Mouse (Mus musculus) C2C12 (cell line): ENCODE measurements around the gene Pprc1. TPM values are rescaled to one million over a fixed set of nuclear protein-coding genes. Genes with fewer than 3 reads are reported as not detected.

Experiments used
- H3K27me3 ChIP-seq: one replicate; pipeline ENCODE4 v1.6.1; 2011; ENCODE audit not compliant: control insufficient read depth, insufficient read depth, insufficient read length
- H3K36me3 ChIP-seq: one replicate; pipeline ENCODE4 v1.6.1; 2011; ENCODE audit not compliant: control insufficient read depth, insufficient read depth
- H3K4me3 ChIP-seq: one replicate; pipeline ENCODE4 v1.5.1; 2011; ENCODE audit warnings: mild to moderate bottlenecking, control low read depth; ENCODE audit not compliant: poor library complexity, insufficient read depth, severe bottlenecking
- H3K79me2 ChIP-seq: one replicate; pipeline ENCODE4 v1.6.1; 2011; ENCODE audit not compliant: control insufficient read depth, insufficient read depth
- H3K79me3 ChIP-seq: one replicate; pipeline ENCODE4 v1.6.1; 2011; ENCODE audit warnings: low read depth, control low read depth
- H3ac ChIP-seq: one replicate; pipeline ENCODE3; 2011; ENCODE audit warnings: low read depth; ENCODE audit not compliant: control insufficient read depth, insufficient read length
- CEBPB ChIP-seq: IDR thresholded peaks from one replicate; pipeline ENCODE4 v1.6.1; 2011; ENCODE audit warnings: low read depth, mild to moderate bottlenecking, control low read depth, moderate library complexity
- CTCF ChIP-seq: IDR thresholded peaks from one replicate; pipeline ENCODE4 v1.5.1; 2011; ENCODE audit not compliant: control insufficient read depth, insufficient read depth, insufficient read length
- FOSL1 ChIP-seq: IDR thresholded peaks from one replicate; pipeline ENCODE4 v1.8.0; 2011; ENCODE audit warnings: mild to moderate bottlenecking, low read length; ENCODE audit not compliant: poor library complexity, insufficient read depth, severe bottlenecking
- MAX ChIP-seq: IDR thresholded peaks from one replicate; pipeline ENCODE4 v1.6.1; 2011; ENCODE audit warnings: mild to moderate bottlenecking, control low read depth
- MYOD1 ChIP-seq: IDR thresholded peaks from one replicate; pipeline ENCODE4 v1.6.1; 2011; ENCODE audit warnings: low read depth; ENCODE audit not compliant: control insufficient read depth, insufficient read length
- MYOG ChIP-seq: IDR thresholded peaks from one replicate; pipeline ENCODE4 v1.6.1; 2011; ENCODE audit not compliant: control insufficient read depth, insufficient read length; ENCODE audit errors: extremely low read depth
- USF1 ChIP-seq: IDR thresholded peaks from one replicate; pipeline ENCODE4 v1.6.1; 2011; ENCODE audit warnings: low read depth, mild to moderate bottlenecking, control low read depth, moderate library complexity
- polyA plus RNA-seq: library from polyadenylated mRNA; unstranded; fragments of >200 nt; fragmentation: generic; extraction: Trizol; gene quantifications from one replicate; pipeline ENCODE4 v1.2.1, GENCODE M21; 2012; ENCODE audit warnings: missing spikeins

Gene Pprc1
- polyA plus RNA-seq, 1 experiment = 30.6 TPM

GRCm38 (mm10) chr19:46073285-46073684, 28.6 kb downstream of the Pprc1 start:
- peaks cover 31% of the 10 kb centered on the region for H3K79me2 ChIP-seq
- TF ChIP-seq MYOG (no peak), CTCF (no peak), USF1 (no peak), MAX (no peak), CEBPB (no peak), MYOD1 (no peak), FOSL1 (no peak)
- no peak overlapping the region for H3K4me3 ChIP-seq
- H3K27me3 ChIP-seq = no peaks in the 10 kb centered on the region
- H3K79me3 ChIP-seq = peaks cover 32% of the 10 kb centered on the region
- no peak overlapping the region for H3ac ChIP-seq
- H3K36me3 ChIP-seq = peaks cover 66% of the 10 kb centered on the region

GRCm38 (mm10) chr19:46074266-46074665, 29.6 kb downstream of the Pprc1 start:
- Histone ChIP-seq H3K79me2 (peaks cover 41% of the 10 kb centered on the region), H3K4me3 (no peak overlapping the region), H3ac (no peak overlapping the region), H3K79me3 (peaks cover 40% of the 10 kb centered on the region), H3K27me3 (no peaks in the 10 kb centered on the region), H3K36me3 (peaks cover 69% of the 10 kb centered on the region)
- TF ChIP-seq MYOD1 (no peak), MAX (no peak), CEBPB (no peak), MYOG (no peak), FOSL1 (no peak), USF1 (no peak), CTCF (no peak)

- peaks cover 40% of the 10 kb centered on the region for H3K79me3 ChIP-seq
- H3K4me3 ChIP-seq = peak within 1 kb of the TSS; percentile 99
- peaks cover 70% of the 10 kb centered on the region for H3K36me3 ChIP-seq
- H3K79me2 ChIP-seq = peaks cover 51% of the 10 kb centered on the region
- peak; percentile 36 for TF ChIP-seq USF1
- peak; percentile 98 for TF ChIP-seq MAX
- TF ChIP-seq CTCF = no peak
- TF ChIP-seq MYOD1 = no peak
- peak within 1 kb of the TSS; percentile 89 for H3ac ChIP-seq
- H3K27me3 ChIP-seq = no peaks in the 10 kb centered on the region
These were observed 31.2 kb downstream of the Pprc1 start, which contains the start of gene Nolc1 for GRCm38 (mm10) chr19:46075616-46076607. Nolc1 (plus strand) TSS chr19:46075863.

- Histone ChIP-seq H3K79me2 (peaks cover 53% of the 10 kb centered on the region), H3K4me3 (no peak overlapping the region), H3ac (peak overlapping the region; percentile 12), H3K36me3 (peaks cover 71% of the 10 kb centered on the region), H3K79me3 (peaks cover 41% of the 10 kb centered on the region), H3K27me3 (no peaks in the 10 kb centered on the region)
- TF ChIP-seq USF1 (no peak), MAX (no peak), MYOD1 (no peak), MYOG (no peak), CEBPB (no peak), CTCF (no peak), FOSL1 (no peak)
These were observed 33.8 kb downstream of the Pprc1 start for GRCm38 (mm10) chr19:46078535-46078934.

- Histone ChIP-seq H3K4me3 (no peak overlapping the region), H3K36me3 (peaks cover 54% of the 10 kb centered on the region), H3K79me2 (peaks cover 9% of the 10 kb centered on the region), H3K79me3 (peaks cover 2% of the 10 kb centered on the region), H3K27me3 (no peaks in the 10 kb centered on the region), H3ac (no peak overlapping the region)
- TF ChIP-seq CEBPB = no peak
- no peak for TF ChIP-seq MAX
- no peak for TF ChIP-seq CTCF
- TF ChIP-seq MYOD1 = no peak
- TF ChIP-seq USF1 = no peak
- TF ChIP-seq MYOG = no peak
- no peak for TF ChIP-seq FOSL1
These were observed 40.5 kb downstream of the Pprc1 start for GRCm38 (mm10) chr19:46085185-46085584.

GRCm38 (mm10) chr19:46086337-46086736, 41.7 kb downstream of the Pprc1 start:
- H3K36me3 ChIP-seq = peaks cover 43% of the 10 kb centered on the region
- no peak for TF ChIP-seq MAX
- no peak for TF ChIP-seq MYOD1
- TF ChIP-seq FOSL1 = no peak
- no peak for TF ChIP-seq MYOG
- TF ChIP-seq CTCF = no peak
- no peak for TF ChIP-seq CEBPB
- no peak for TF ChIP-seq USF1

More at GRCm38 (mm10) chr19:46086337-46086736, 41.7 kb downstream of the Pprc1 start:
- no peaks in the 10 kb centered on the region for H3K27me3 ChIP-seq
- peaks cover 6% of the 10 kb centered on the region for H3K79me2 ChIP-seq
- no peak overlapping the region for H3ac ChIP-seq
- peaks cover 2% of the 10 kb centered on the region for H3K79me3 ChIP-seq
- no peak overlapping the region for H3K4me3 ChIP-seq
